Mouse (Mus musculus) lung, adult 2 months (tissue): ENCODE results near the gene Cluh. TPM values are rescaled to one million over a fixed set of nuclear protein-coding genes. Genes with fewer than 3 reads are reported as not detected.

Source experiments
- DNase-seq: peaks from one replicate; pipeline ENCODE4 v3.0.0; 2022
- H3K4me1 ChIP-seq: fragments of 200-500 bp; 2 replicates; pipeline ENCODE4 v1.6.1; 2011; ENCODE audit warnings: low read length; ENCODE audit not compliant: control insufficient read depth, insufficient read depth
- H3K4me3 ChIP-seq: fragments of 200-500 bp; replicated peaks from 2 replicates; pipeline ENCODE3; 2011; ENCODE audit warnings: low read depth, mild to moderate bottlenecking, control low read depth, low read length; ENCODE audit errors: extremely low read depth
- CTCF ChIP-seq: fragments of 200-500 bp; IDR thresholded peaks from 2 replicates; pipeline ENCODE4 v1.5.1; 2011; ENCODE audit warnings: mild to moderate bottlenecking, low read length, control low read depth; ENCODE audit not compliant: insufficient read depth
- POLR2A ChIP-seq: fragments of 200-500 bp; IDR thresholded peaks from 2 replicates; pipeline ENCODE4 v1.6.1; 2011; ENCODE audit warnings: low read depth, mild to moderate bottlenecking, control low read depth, low read length, borderline replicate concordance; ENCODE audit errors: extremely low read depth
- WGBS: fragments of 180-500 bp; shearing (Covaris S2); methylation state at CpG from one replicate; pipeline ENCODE4 v1.1.7; 2018; 5-methylcytosine and 5-hydroxymethylcytosine counted together
- polyA plus RNA-seq: library from polyadenylated mRNA; depleted of rRNA; stranded (reverse); fragments of >200 nt; gene quantifications from 2 replicates; pipeline ENCODE4 v1.2.3, GENCODE M21; 2012

Cluh gene
- polyA plus RNA-seq, 1 experiment: 36.2 TPM

DNA sequence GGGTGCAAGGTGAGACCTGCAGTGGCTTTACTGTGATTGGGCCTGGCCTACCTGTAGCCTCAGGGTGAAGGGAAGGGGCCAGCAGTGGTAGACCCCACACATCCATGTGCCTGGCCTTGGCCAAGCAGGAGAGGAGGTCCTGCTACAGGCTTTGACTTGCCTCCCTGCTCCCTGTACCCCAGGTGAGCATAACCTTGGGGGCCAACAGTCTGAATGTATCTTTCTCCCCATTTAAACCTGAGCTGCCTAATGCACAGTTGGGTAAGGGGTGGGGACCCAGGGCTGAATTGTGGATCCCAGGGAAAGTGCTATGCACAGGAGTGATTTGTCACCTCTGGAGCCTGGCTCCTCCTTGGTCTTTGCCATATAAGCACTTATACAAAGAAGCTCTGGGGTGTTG is 20.9 kb downstream of the Cluh start:
- no peak overlapping the region for H3K4me3 ChIP-seq
- no peak for TF ChIP-seq POLR2A
- no peak for TF ChIP-seq CTCF
- DNase-seq: no peak
- H3K4me1 ChIP-seq: no peaks in the 10 kb centered on the region; the same call in 1 of the 2 replicates

DNA sequence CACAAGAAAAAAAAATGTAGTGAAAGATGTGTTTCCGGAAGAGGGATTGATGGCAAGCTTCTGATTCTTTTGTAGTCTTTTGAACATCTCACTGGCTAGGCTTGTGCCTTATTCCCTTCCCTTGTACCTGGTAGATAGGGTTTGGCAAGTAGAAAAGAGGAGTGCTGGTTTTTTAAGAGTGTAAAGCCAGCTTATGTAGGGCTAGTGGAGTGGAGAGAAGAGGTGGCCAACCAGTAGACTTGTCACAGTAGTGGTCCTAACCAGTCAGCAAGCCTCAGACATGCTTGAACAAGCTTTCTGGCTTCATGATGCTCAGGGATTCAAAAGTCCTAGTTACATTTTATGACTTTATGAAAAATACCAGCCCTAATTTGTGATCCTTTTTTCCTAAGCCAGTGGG is 21.7 kb downstream of the Cluh start:
- no peak overlapping the region for H3K4me3 ChIP-seq
- WGBS: 80% methylated on average over 1 of the region's 1 CpGs
- no peak for DNase-seq
- TF ChIP-seq POLR2A (no peak), CTCF (no peak)
- no peaks in the 10 kb centered on the region; the same call in 1 of the 2 replicates for H3K4me1 ChIP-seq

DNA sequence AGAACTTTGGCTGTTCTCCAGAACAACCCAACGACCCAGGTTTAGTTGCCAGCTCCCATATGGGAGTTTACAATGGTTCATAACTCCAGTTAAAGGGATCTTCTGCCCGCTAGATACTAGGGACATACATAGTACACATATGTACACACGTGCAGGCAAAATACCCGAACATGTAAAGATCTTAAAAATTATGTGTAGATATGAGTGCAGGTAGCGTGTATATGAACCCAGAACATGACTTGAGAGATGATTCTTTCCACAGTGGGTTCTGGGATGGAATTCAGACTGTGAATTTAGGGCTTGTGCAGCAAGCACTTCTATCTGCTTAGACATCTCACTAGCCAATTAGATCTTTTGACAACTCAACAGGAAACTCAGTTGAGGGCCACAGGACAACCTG is 22.5 kb downstream of the Cluh start:
- no peak for DNase-seq
- H3K4me1 ChIP-seq: no peaks in the 10 kb centered on the region; the same call in 1 of the 2 replicates
- WGBS: 85% methylated on average over 5 of the region's 5 CpGs
- TF ChIP-seq CTCF: no peak
- TF ChIP-seq POLR2A: no peak
- H3K4me3 ChIP-seq: no peak overlapping the region

DNA sequence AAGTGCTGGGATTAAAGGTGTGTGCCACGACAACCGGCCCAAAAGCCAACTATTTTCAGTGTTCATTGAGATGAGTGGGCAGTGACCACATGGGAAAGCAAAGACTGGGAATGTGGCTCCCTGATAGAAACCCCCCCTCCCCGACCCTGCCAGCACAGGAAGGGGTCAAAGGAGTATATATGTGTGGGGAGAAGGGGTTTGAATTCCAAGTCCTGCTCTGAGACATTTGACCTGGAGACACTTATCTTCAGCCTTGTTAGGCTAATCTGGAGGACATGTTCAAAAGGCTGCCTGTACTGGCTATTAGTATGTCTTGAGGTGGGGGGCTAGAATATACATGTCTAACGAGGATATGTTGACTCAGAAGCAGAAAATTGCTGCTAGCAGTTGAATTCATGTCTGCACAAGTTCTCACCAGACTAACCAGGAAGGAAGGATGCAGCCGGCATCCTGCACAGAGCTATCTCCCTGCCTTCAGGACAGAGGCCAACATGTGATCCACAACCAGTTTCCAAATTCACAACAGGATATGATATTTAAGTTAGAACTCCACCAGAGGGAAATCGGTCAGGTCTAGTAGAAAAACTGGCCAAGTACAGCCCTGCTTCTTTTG is 23.7 kb downstream of the Cluh start:
- no peak for DNase-seq
- 62% methylated on average over 6 of the region's 6 CpGs for WGBS
- TF ChIP-seq POLR2A: no peak
- TF ChIP-seq CTCF: no peak

DNA sequence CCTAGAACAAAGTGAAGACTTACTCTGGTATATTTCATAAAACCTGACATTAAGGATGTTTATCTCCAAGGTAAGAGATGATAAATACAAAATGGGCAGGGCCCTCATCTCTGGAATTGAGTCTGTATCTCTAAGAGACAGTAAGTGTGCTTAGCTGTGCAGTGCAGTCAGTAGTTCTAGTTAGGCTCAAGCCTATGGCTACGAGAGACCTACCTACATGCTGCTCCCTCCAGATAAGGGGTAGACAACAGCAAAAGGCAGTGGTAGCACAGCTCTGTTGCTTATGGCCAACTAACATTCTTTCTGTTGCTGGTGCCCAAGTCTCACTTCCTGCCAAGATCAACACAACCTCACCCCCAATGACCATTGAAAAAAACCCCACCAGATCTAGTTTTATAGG is 24.3 kb downstream of the Cluh start:
- 85% methylated on average over 1 of the region's 1 CpGs for WGBS
- no peaks in the 10 kb centered on the region; the same call in 1 of the 2 replicates for H3K4me1 ChIP-seq
- no peak for DNase-seq
- no peak overlapping the region for H3K4me3 ChIP-seq
- TF ChIP-seq CTCF (no peak), POLR2A (no peak)

More for the DNA sequence above, 23.7 kb downstream of the Cluh start:
- Histone ChIP-seq H3K4me3 (no peak overlapping the region), H3K4me1 (no peaks in the 10 kb centered on the region; the same call in 1 of the 2 replicates)

DNA sequence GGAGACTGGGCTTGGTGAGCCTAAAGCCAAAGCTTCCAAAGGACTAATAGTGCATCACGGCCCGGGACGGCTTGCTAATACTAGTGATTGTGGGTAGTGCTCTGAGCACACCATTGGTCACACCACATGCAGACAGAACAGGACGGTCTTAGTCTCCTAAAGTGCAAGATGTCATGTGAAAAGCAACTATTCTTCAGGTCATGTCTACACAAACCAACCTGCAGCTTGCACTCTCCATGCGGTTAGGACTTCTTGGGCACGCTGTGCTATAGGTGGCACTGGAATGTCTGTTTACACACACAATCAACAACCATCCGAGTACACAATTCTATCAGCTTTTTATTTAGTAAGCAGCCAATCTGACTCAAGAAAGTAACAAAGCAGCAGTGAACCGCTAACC is 25.4 kb downstream of the Cluh start:
- no peak for TF ChIP-seq CTCF
- TF ChIP-seq POLR2A: no peak
- no peak for DNase-seq
- 94% methylated on average over 8 of the region's 8 CpGs for WGBS

DNA sequence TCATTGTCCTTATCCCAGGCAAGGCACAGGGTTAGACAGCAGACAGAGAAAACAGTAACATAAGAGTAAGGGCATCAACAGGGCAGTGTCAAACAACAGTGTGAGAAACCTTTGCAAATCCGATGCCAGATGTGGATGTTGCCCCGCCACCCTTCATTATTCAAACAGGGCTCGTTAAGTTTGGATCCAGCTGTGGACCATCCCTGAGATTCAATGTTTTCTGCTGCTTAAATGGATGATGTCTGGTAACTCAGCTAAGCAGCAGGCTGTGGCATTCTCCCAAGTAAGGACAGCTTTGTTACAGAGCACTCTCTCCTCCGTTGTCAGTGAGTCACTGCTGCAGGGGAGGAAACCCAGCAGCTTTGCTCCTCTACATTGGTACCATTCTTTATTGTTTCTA is 25.9 kb downstream of the Cluh start:
- WGBS: 72% methylated on average over 4 of the region's 4 CpGs
- DNase-seq: no peak
- TF ChIP-seq CTCF (no peak), POLR2A (no peak)
- Histone ChIP-seq H3K4me1 (no peaks in the 10 kb centered on the region; the same call in 1 of the 2 replicates), H3K4me3 (no peak overlapping the region)

More for the DNA sequence above, 25.4 kb downstream of the Cluh start:
- H3K4me3 ChIP-seq: no peak overlapping the region
- no peaks in the 10 kb centered on the region; the same call in 1 of the 2 replicates for H3K4me1 ChIP-seq

DNA sequence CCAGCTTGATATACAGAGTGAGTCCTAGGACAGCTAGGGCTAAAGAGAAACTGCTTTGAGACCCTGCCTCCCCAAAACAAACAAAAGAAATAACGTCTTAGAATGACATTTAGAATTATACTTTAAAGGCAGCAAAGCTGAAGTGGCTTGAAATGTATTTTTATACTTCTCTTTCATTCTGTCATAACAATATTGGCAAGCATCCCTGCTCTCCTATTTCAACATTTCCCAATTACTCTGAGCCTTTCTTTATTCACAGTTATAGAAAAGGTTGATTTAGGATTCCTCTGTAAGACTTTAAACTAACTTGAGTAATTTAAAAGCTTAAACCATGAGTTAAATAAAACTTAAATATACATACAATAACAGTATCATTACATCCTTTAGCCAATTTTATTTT is 42.9 kb downstream of the Cluh start:
- TF ChIP-seq CTCF (no peak), POLR2A (no peak)
- Histone ChIP-seq H3K4me3 (no peak overlapping the region), H3K4me1 (peaks cover 2% of the 10 kb centered on the region; the same call in 1 of the 2 replicates)
- no peak for DNase-seq
- WGBS: 28% methylated on average over 1 of the region's 1 CpGs

DNA sequence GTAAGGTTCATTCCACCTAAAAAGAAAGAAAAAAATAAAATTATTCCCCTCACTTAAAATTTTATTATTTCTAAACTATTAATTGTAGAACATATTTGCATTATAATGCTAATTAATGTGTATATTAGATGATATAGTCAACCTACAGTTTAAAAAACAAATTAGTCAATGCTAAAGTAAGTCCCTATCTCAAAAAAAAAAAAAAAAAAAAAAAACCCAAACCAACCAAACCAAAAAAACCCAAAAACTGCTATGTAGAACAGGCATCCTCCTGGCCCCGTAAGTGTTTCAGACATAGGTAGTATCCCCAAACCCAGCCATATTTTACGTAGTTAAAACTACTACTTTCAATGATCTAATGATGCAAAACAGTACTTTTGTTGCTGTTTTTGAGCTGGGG is 50.2 kb downstream of the Cluh start:
- no peak for TF ChIP-seq POLR2A
- no peak for TF ChIP-seq CTCF
- 94% methylated on average over 2 of the region's 2 CpGs for WGBS
- no peaks in the 10 kb centered on the region; the same call in 1 of the 2 replicates for H3K4me1 ChIP-seq
- no peak for DNase-seq
- H3K4me3 ChIP-seq: no peak overlapping the region

DNA sequence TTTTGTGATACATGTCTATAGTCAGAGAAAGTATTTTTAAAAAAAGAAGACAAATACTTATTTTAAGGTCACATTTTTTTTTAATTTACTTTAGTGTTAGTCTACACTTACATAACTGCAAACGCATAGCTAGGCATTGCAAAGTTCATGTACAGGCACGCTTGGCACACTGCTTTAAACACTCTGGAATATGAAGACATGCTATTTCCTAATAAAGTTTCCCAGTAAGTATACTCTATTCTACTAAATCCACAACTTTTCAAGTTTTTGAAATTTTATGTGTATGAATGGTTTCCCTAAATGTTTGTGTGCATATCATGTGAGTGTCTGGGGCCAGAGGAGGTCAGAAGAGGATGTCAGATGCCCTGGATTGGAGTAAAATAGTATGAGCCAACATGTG is 54.8 kb downstream of the Cluh start:
- peaks cover 4% of the 10 kb centered on the region for H3K4me1 ChIP-seq
- no peak for TF ChIP-seq POLR2A
- no peak for TF ChIP-seq CTCF
- no peak for DNase-seq
- no peak overlapping the region for H3K4me3 ChIP-seq
- WGBS: 54% methylated on average over 2 of the region's 2 CpGs

DNA sequence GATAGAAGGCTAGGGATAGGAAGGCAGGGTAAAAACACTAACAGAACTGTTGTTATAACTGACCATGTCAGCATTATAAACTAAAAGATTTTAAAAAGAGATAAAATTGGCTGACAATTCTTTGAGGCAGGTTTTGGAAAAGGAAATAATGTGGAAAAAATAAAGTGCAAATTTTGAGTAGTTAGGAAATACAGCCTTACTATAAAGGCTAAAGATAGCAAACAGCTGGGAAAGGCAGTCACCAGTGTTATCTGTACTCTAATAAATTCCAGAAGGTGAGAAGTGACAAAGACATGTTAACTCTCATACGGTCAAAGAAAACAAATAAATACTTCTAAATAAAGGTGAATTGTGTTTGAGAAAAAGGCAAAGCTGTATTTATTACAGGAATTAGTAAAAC is 59.5 kb downstream of the Cluh start:
- 18% methylated on average over 1 of the region's 1 CpGs for WGBS
- no peak for TF ChIP-seq POLR2A
- no peak for TF ChIP-seq CTCF

More for the DNA sequence above, 59.5 kb downstream of the Cluh start:
- Histone ChIP-seq H3K4me3 (no peak overlapping the region), H3K4me1 (peaks cover 9% of the 10 kb centered on the region)
- DNase-seq: no peak
